Mouse (Mus musculus) ZHBTc4 (cell line): ENCODE results near the gene Olfr1248.
"Not testable (repeated sequence)": the region's sequence is repeated elsewhere in the genome, so short reads cannot be mapped to it uniquely, and the experiment has no call there.

Experiments
- DNase-seq: peaks from one replicate; pipeline ENCODE4 v3.0.0-alpha.2; 2011; ENCODE audit warnings: low read depth, low spot score

The Olfr1248 gene

GRCm38 (mm10) chr2:89618145-89618544 lies at the start of gene Olfr1248:
Olfr1248 (minus strand) TSS chr2:89618245.
- not testable (repeated sequence) for DNase-seq

DNA sequence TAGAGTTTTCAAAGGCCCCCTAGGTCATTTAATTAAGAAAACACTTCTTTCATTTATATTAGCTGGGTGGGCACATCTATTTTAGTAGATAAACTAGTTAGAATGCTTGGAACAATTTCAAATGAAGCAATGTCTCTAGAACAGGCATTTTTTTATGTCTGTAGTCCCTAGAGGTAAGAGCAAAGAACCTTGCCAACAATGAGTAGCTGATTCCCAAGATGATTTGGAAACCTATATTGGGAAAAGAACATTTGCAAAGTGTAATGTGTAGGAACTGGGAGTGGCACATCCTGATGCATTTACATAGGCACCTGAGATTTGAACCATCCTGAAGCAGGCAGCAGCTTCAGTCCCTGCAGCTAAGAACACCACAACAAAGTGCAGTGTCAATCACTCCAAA lies 43.3 kb upstream of the Olfr1248 start, which contains the start of gene Olfr1250:
Olfr1250 (minus strand) TSS at position 101 of the 400 bp plus-strand sequence.
- DNase-seq: no peak

DNA sequence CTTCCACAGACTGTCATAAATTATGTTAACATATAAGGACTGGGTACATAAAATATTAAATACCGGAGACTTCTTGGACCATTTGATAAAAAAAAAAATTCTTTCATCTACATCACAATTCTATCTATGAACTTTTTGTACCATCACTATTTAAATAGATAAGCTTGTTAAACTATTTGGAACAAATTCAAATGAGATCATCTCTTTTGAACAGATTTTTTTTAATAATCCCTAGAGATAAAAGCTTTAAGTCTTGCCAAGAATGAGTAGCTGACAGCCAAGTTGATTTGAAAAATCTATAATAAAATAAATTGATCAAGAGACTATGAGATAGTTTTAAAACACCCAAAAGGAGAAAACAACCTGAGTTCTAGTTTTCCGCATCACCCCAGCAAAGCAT lies 16.8 kb upstream of the Olfr1248 start, which contains the start of gene Olfr1249:
Olfr1249 (minus strand) TSS at position 101 of the 400 bp plus-strand sequence.
- no peak for DNase-seq

DNA sequence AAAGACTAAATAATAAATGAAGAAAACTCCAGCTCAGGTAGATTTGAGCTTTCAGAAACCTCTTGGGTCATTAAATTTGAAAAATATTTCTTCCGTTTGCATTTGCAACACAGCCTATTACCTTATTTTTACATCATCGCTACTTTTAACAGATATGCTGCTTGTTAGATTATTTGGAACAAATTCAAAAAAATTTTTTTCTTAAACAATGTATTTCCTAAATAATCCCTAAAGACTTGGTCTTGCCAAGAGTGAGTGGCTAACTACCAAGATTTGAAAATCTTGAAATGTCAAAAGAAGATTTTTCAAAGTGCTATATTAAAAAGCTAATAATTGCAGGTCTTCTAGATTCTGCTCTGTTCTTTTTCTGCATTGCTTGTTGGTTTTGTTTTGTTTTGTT lies 4.0 kb downstream of the Olfr1248 start, which contains the start of gene Olfr1247:
Olfr1247 (minus strand) TSS at position 101 of the 400 bp plus-strand sequence.
- no peak for DNase-seq

GRCm38 (mm10) chr2:89593057-89593456 lies 25.0 kb downstream of the Olfr1248 start, which contains the start of gene Olfr1246:
Olfr1246 (minus strand) TSS chr2:89593157.
- no peak for DNase-seq

DNA sequence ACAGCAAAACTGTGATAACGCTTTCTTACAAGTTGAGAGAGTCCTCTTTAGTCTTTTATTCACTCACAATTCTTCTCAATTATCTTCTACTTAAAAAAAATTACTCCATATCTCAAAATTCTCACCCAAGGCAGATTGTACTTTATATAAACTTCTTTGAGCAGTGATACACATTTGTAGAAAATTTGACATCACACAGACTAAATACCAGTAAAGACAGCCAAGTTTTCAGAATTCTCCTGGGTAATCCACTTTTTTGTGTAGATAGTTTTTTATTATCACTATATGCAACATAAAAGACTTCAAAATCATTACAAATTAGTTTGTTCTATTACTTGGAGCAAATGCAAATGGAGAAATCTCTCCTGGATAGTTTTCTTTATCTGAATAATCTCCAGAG lies 39.7 kb downstream of the Olfr1248 start, which contains the start of gene Olfr1245:
Olfr1245 (minus strand) TSS at position 101 of the 400 bp plus-strand sequence.
- no peak for DNase-seq
